Mouse (Mus musculus): Measurements from ENCODE around the gene Fut11. TPM values are rescaled to one million over a fixed set of nuclear protein-coding genes. Genes with fewer than 3 reads are reported as not detected.

The Fut11 gene
- total and polyA plus RNA-seq, 2 experiments from 2014 or later = 18.0 to 26.2 TPM

DNA sequence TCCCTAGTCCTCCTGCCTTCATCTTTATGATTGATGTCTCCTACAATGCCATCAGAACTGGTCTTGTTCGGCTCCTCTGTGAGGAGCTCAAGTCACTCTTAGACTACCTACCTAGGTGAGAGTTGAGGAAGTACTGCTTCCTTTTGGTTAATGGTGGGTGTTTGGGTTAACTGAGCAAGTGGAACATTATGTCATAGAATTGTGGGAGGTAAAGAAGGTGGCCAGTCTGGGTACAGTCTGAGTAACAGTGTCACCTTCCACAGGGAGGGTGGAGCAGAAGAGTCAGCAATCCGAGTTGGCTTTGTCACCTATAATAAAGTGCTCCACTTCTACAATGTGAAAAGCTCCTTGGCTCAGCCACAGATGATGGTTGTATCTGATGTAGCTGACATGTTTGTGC lies 5.8 kb upstream of the Fut11 start:
- H3K4me2 ChIP-seq (ENCODE audit: low read depth, low read length) = no peak overlapping the region
- H3K36me3 ChIP-seq (ENCODE audit: insufficient read depth, low read length) = peaks cover 85% of the 10 kb centered on the region
- H3K9me3 ChIP-seq (ENCODE audit: low read length) = no peaks in the 10 kb centered on the region
- 95% methylated on average over 2 of the region's 2 CpGs for WGBS
- no peak overlapping the region for H3K4me3 ChIP-seq (ENCODE audit: low read length)
- no peak overlapping the region for H3K27ac ChIP-seq
- TF ChIP-seq CTCF (IDR thresholded peaks at IDR 0.05; ENCODE audit: low read depth) = no peak
- DNase-seq (ENCODE audit: low spot score) (no peak), ATAC-seq (no peak)
- H3K27me3 ChIP-seq (ENCODE audit: insufficient read depth, low read length) = no peaks in the 10 kb centered on the region
- no peak overlapping the region for H3K9ac ChIP-seq (replicated peaks; ENCODE audit: low read length)
- H3K4me1 ChIP-seq (ENCODE audit: insufficient read depth, low read length) = no peaks in the 10 kb centered on the region

DNA sequence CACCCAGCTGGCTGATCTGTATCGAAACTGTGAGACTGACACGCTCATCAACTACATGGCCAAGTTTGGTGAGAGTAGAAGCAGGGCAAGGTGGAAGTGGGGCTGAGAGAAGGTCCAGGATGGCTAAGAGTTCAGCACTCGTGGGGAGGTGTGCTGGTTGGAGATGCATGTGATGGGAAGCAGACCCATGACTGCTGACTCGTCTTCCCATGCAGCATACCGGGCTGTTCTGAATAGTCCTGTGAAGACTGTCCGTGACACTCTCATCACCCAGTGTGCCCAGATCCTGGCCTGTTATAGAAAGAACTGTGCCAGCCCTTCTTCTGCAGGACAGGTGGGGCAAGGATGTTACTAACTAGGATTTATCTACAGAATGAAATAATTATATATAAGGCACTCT lies 3.0 kb upstream of the Fut11 start:
- peaks cover 63% of the 10 kb centered on the region for H3K36me3 ChIP-seq (ENCODE audit: insufficient read depth, low read length)

GRCm38 (mm10) chr14:20693589-20694101 lies 1.1 kb upstream of the Fut11 start:
- no peak for DNase-seq (ENCODE audit: low spot score)
- no peaks in the 10 kb centered on the region for H3K27me3 ChIP-seq (ENCODE audit: insufficient read depth, low read length)
- H3K36me3 ChIP-seq (ENCODE audit: insufficient read depth, low read length) = peaks cover 48% of the 10 kb centered on the region
- no peak overlapping the region for H3K27ac ChIP-seq
- WGBS = 92% methylated on average over 10 of the region's 10 CpGs
- no peak for ATAC-seq
- no peak overlapping the region for H3K4me2 ChIP-seq (ENCODE audit: low read depth, low read length)
- TF ChIP-seq CTCF (IDR thresholded peaks at IDR 0.05; ENCODE audit: low read depth) = no peak
- peaks cover 12% of the 10 kb centered on the region for H3K4me1 ChIP-seq (ENCODE audit: insufficient read depth, low read length)
- no peak overlapping the region for H3K9ac ChIP-seq (replicated peaks; ENCODE audit: low read length)
- H3K4me3 ChIP-seq (ENCODE audit: low read length) = no peak overlapping the region
- no peaks in the 10 kb centered on the region for H3K9me3 ChIP-seq (ENCODE audit: low read length)

More for the DNA sequence above, 3.0 kb upstream of the Fut11 start:
- no peak overlapping the region for H3K4me2 ChIP-seq (ENCODE audit: low read depth, low read length)
- TF ChIP-seq CTCF (IDR thresholded peaks at IDR 0.05; ENCODE audit: low read depth) = no peak
- ATAC-seq (no peak), DNase-seq (ENCODE audit: low spot score) (no peak)
- peaks cover 10% of the 10 kb centered on the region for H3K4me1 ChIP-seq (ENCODE audit: insufficient read depth, low read length)
- H3K9ac ChIP-seq (replicated peaks; ENCODE audit: low read length) = no peak overlapping the region
- H3K9me3 ChIP-seq (ENCODE audit: low read length) = no peaks in the 10 kb centered on the region
- H3K27me3 ChIP-seq (ENCODE audit: insufficient read depth, low read length) = no peaks in the 10 kb centered on the region
- no peak overlapping the region for H3K4me3 ChIP-seq (ENCODE audit: low read length)
- no peak overlapping the region for H3K27ac ChIP-seq
- 90% methylated on average over 6 of the region's 6 CpGs for WGBS

DNA sequence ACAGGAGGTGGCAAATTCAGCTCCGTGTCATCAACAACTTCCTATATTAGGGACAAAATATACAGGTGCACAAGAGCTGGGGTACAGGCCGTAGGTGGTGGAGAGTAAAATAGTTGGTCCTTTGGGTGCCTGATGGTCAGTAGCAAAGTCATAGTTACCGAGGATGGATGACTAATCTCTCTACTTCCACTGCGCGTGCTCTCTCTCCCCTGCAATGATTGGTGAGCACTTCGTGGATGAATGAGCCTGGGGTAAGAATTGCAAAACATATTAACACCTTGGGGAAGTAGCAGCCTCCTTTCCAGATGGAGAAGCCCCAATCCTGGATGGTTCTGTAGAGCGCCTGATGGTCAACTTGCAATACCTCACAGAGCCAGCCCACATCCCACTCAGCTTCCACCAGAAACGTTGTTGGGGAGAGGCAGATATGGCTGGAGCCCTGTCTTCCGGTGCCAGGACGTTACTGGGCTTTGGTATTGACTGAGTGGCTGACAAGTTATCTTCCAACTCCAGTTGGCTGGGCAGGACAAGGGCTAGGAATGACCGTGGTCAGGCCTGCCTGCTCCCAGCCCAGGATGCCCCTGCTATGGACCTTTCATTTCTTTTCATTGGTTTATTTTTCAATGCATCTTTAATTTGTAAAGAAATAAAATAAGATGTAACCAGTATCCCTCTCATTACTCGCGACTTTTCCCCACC lies 434 bp upstream of the Fut11 start:
- DNase-seq (ENCODE audit: low spot score) (no peak), ATAC-seq (peak; percentile 41; the same call in 1 of the 2 replicates)
- WGBS = 46% methylated on average over 13 of the region's 13 CpGs
- Histone ChIP-seq H3K9me3 (ENCODE audit: low read length) (no peaks in the 10 kb centered on the region), H3K4me2 (ENCODE audit: low read depth, low read length) (peak overlapping the region; percentile 82), H3K4me1 (ENCODE audit: insufficient read depth, low read length) (peaks cover 12% of the 10 kb centered on the region), H3K27ac (peak overlapping the region; percentile 98), H3K27me3 (ENCODE audit: insufficient read depth, low read length) (no peaks in the 10 kb centered on the region), H3K4me3 (ENCODE audit: low read length) (peak overlapping the region; percentile 73), H3K9ac (replicated peaks; ENCODE audit: low read length) (peak overlapping the region; percentile 78), H3K36me3 (ENCODE audit: insufficient read depth, low read length) (peaks cover 41% of the 10 kb centered on the region)
- 0 out of 2 replicates have a peak, but pooled peaks have one; percentile 1 for TF ChIP-seq CTCF (IDR thresholded peaks at IDR 0.05; ENCODE audit: low read depth)

GRCm38 (mm10) chr14:20695761-20696520 lies 1.2 kb downstream of the Fut11 start:
- Histone ChIP-seq H3K4me2 (ENCODE audit: low read depth, low read length) (peak overlapping the region; percentile 82), H3K4me1 (ENCODE audit: insufficient read depth, low read length) (peaks cover 12% of the 10 kb centered on the region), H3K9ac (replicated peaks; ENCODE audit: low read length) (peak overlapping the region; percentile 78), H3K36me3 (ENCODE audit: insufficient read depth, low read length) (peaks cover 30% of the 10 kb centered on the region), H3K4me3 (ENCODE audit: low read length) (peak overlapping the region; percentile 73), H3K27ac (peak overlapping the region; percentile 98), H3K9me3 (ENCODE audit: low read length) (no peaks in the 10 kb centered on the region), H3K27me3 (ENCODE audit: insufficient read depth, low read length) (no peaks in the 10 kb centered on the region)
- no peak for DNase-seq (ENCODE audit: low spot score)
- TF ChIP-seq CTCF (IDR thresholded peaks at IDR 0.05; ENCODE audit: low read depth) = no peak
- ATAC-seq = no peak
- 10% methylated on average over 26 of the region's 27 CpGs for WGBS

DNA sequence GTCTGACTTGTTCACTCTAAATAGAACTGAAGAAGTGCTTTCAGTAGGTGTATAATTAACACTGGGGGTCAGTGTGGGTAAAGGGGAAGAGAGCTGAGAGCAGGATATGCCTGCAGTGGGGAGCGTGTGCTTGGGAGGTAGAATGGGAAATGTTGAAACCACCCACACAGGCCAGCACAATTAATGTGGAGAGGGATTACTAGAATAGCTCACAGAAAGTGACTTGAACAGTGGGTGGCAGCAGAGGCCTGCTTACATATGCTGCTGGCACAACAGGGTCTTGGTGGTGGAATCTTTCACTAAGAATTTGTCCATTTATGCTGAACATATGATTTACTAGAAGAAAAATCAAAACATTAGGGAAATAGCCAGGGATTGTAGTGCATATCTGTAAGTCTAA lies 2.2 kb downstream of the Fut11 start:
- H3K27ac ChIP-seq = 0 out of 2 replicates have a peak overlapping the region, but pooled peaks have one; percentile 17
- H3K36me3 ChIP-seq (ENCODE audit: insufficient read depth, low read length) = peaks cover 20% of the 10 kb centered on the region
- peak; percentile 67 for TF ChIP-seq CTCF (IDR thresholded peaks at IDR 0.05; ENCODE audit: low read depth)
- peak overlapping the region; percentile 82 for H3K4me2 ChIP-seq (ENCODE audit: low read depth, low read length)
- no peaks in the 10 kb centered on the region for H3K27me3 ChIP-seq (ENCODE audit: insufficient read depth, low read length)
- ATAC-seq (no peak), DNase-seq (ENCODE audit: low spot score) (peak; percentile 79)
- H3K9ac ChIP-seq (replicated peaks; ENCODE audit: low read length) = peak overlapping the region; percentile 78
- H3K4me1 ChIP-seq (ENCODE audit: insufficient read depth, low read length) = peaks cover 18% of the 10 kb centered on the region
- peak overlapping the region; percentile 73 for H3K4me3 ChIP-seq (ENCODE audit: low read length)
- no peaks in the 10 kb centered on the region for H3K9me3 ChIP-seq (ENCODE audit: low read length)
- WGBS = 3% methylated on average over 1 of the region's 1 CpGs

Measured in hindbrain, postnatal 0 days (tissue).